Mouse (Mus musculus) heart, adult 2 months (tissue): ENCODE measurements around the gene Prex1.

Experiments
- CTCF ChIP-seq: fragments of 200-600 bp; IDR thresholded peaks from 2 replicates; pipeline ENCODE4 v1.8.1; 2022; ENCODE audit warnings: antibody characterized with exemption, mild to moderate bottlenecking, moderate library complexity
- EP300 ChIP-seq: fragments of 200-500 bp; IDR thresholded peaks from 2 replicates; pipeline ENCODE4 v1.6.1; 2011; ENCODE audit warnings: low read depth, low read length, control low read depth; ENCODE audit not compliant: insufficient read depth
- POLR2A ChIP-seq: fragments of 200-500 bp; IDR thresholded peaks from 2 replicates; pipeline ENCODE4 v1.6.1; 2011; ENCODE audit warnings: mild to moderate bottlenecking, low read depth, low read length, control low read depth; ENCODE audit not compliant: insufficient read depth

- TF ChIP-seq POLR2A: no peak
- no peak for TF ChIP-seq CTCF
- TF ChIP-seq EP300: no peak
Observed at GRCm38 (mm10) chr2:166650414-166650813, 63.2 kb downstream of the Prex1 start.
